Mouse (Mus musculus) lung, embryonic 16.5 days (tissue): Measurements from ENCODE around the gene Araf. TPM values are rescaled to one million over a fixed set of nuclear protein-coding genes. Genes with fewer than 3 reads are reported as not detected.
"Not testable (repeated sequence)": the region's sequence is repeated elsewhere in the genome, so short reads cannot be mapped to it uniquely, and the experiment has no call there.

Experiments used
- ATAC-seq: fragments of 200-750 bp; cut with Nextera tagmentation; 2 replicates; pipeline ENCODE4 v1.8.0; 2017; ENCODE audit warnings: low read depth, mild to moderate bottlenecking, moderate library complexity
- H3K27ac ChIP-seq: fragments of 300-500 bp; sonication (generic); 2 replicates; pipeline ENCODE4 v1.5.1; 2014; ENCODE audit warnings: mild to moderate bottlenecking, control low read depth, low read length
- H3K27me3 ChIP-seq: fragments of 300-500 bp; sonication (generic); 2 replicates; pipeline ENCODE4 v1.6.1; 2014; ENCODE audit warnings: low read depth, low read length, mixed read lengths; ENCODE audit not compliant: control insufficient read depth, insufficient read depth
- H3K36me3 ChIP-seq: fragments of 300-500 bp; sonication (generic); 2 replicates; pipeline ENCODE4 v1.6.1; 2014; ENCODE audit warnings: low read length; ENCODE audit not compliant: control insufficient read depth, insufficient read depth
- H3K4me1 ChIP-seq: fragments of 300-500 bp; sonication (generic); replicated peaks from 2 replicates; pipeline ENCODE4 v1.6.1; 2014; ENCODE audit warnings: low read length, mixed read lengths; ENCODE audit not compliant: control insufficient read depth, insufficient read depth
- H3K4me2 ChIP-seq: fragments of 300-500 bp; sonication (generic); 2 replicates; pipeline ENCODE4 v1.6.1; 2014; ENCODE audit warnings: low read depth, low read length, control low read depth
- H3K4me3 ChIP-seq: fragments of 300-500 bp; sonication (generic); 2 replicates; pipeline ENCODE4 v1.5.1; 2014; ENCODE audit warnings: mild to moderate bottlenecking, low read length, control low read depth
- H3K9ac ChIP-seq: fragments of 300-500 bp; sonication (generic); 2 replicates; pipeline ENCODE4 v1.6.1; 2014; ENCODE audit warnings: low read length, control low read depth
- H3K9me3 ChIP-seq: fragments of 300-500 bp; sonication (generic); 2 replicates; pipeline ENCODE4 v1.6.1; 2016; ENCODE audit warnings: low read length; ENCODE audit not compliant: control insufficient read depth
- WGBS: fragments of 180-500 bp; shearing (Covaris S2); extraction: QIAGEN DNeasy Blood & Tissue Kit; methylation state at CpG from one replicate; pipeline ENCODE4 v1.1.7; 2014; 5-methylcytosine and 5-hydroxymethylcytosine counted together
- polyA plus RNA-seq: library from polyadenylated mRNA; unstranded; fragments of >200 nt; fragmentation: Nextera tagmentation; extraction: Ambion mirVana; gene quantifications from 2 replicates; pipeline ENCODE4 v1.2.1, GENCODE M21; 2015

Araf gene
- polyA plus RNA-seq, 1 experiment from 2014 or later, result 107 TPM

- Histone ChIP-seq H3K4me2 (no peak overlapping the region), H3K27me3 (no peaks in the 10 kb centered on the region), H3K9ac (no peak overlapping the region), H3K9me3 (no peaks in the 10 kb centered on the region), H3K4me1 (no peaks in the 10 kb centered on the region), H3K36me3 (no peaks in the 10 kb centered on the region), H3K27ac (no peak overlapping the region), H3K4me3 (no peak overlapping the region)
- whole genome bisulfite sequencing, result 56% methylated on average over 7 of the region's 7 CpGs
- ATAC-seq, result no peak
These were observed 4.4 kb upstream of the Araf start for GRCm38 (mm10) chrX:20793230-20793629.

- Histone ChIP-seq H3K27me3 (no peaks in the 10 kb centered on the region), H3K4me3 (no peak overlapping the region), H3K27ac (no peak overlapping the region), H3K4me1 (no peaks in the 10 kb centered on the region), H3K36me3 (no peaks in the 10 kb centered on the region), H3K9me3 (no peaks in the 10 kb centered on the region), H3K4me2 (no peak overlapping the region), H3K9ac (no peak overlapping the region)
- 29% methylated on average over 5 of the region's 5 CpGs for WGBS
- no peak for ATAC-seq
These were observed 3.4 kb upstream of the Araf start for GRCm38 (mm10) chrX:20794229-20794628.

GRCm38 (mm10) chrX:20798141-20798796, 655 bp downstream of the Araf start:
- ATAC-seq, result peak; percentile 99
- peak overlapping the region; percentile 84 for H3K27ac ChIP-seq
- H3K9ac ChIP-seq, result peak overlapping the region; percentile 64
- H3K4me3 ChIP-seq, result peak overlapping the region; percentile 52
- 10% methylated on average over 19 of the region's 21 CpGs for WGBS
- peak overlapping the region; percentile 59 for H3K4me2 ChIP-seq
- no peaks in the 10 kb centered on the region for H3K27me3 ChIP-seq
- H3K4me1 ChIP-seq, result no peaks in the 10 kb centered on the region
- no peaks in the 10 kb centered on the region for H3K9me3 ChIP-seq
- no peaks in the 10 kb centered on the region for H3K36me3 ChIP-seq

- Histone ChIP-seq H3K27ac (peak overlapping the region; percentile 84), H3K9ac (peak overlapping the region; percentile 64), H3K4me1 (no peaks in the 10 kb centered on the region), H3K27me3 (no peaks in the 10 kb centered on the region), H3K36me3 (no peaks in the 10 kb centered on the region), H3K4me2 (peak overlapping the region; percentile 59), H3K4me3 (peak overlapping the region; percentile 52), H3K9me3 (no peaks in the 10 kb centered on the region)
- ATAC-seq, result peak; percentile 28
- 20% methylated on average over 7 of the region's 7 CpGs for WGBS
These were observed 1.2 kb downstream of the Araf start for GRCm38 (mm10) chrX:20798797-20799147.

- H3K27ac ChIP-seq, result no peak overlapping the region
- no peaks in the 10 kb centered on the region for H3K4me1 ChIP-seq
- H3K27me3 ChIP-seq, result no peaks in the 10 kb centered on the region
- 62% methylated on average over 2 of the region's 2 CpGs for WGBS
- H3K36me3 ChIP-seq, result no peaks in the 10 kb centered on the region
- no peak overlapping the region for H3K4me2 ChIP-seq
- no peak overlapping the region for H3K4me3 ChIP-seq
- no peak overlapping the region for H3K9ac ChIP-seq
- no peaks in the 10 kb centered on the region for H3K9me3 ChIP-seq
- ATAC-seq, result no peak
These were observed 3.8 kb downstream of the Araf start for GRCm38 (mm10) chrX:20801456-20801855.

GRCm38 (mm10) chrX:20804301-20804700, 6.7 kb downstream of the Araf start:
- H3K4me1 ChIP-seq, H3K4me3 ChIP-seq, H3K27me3 ChIP-seq, H3K27ac ChIP-seq, ATAC-seq, H3K4me2 ChIP-seq, H3K36me3 ChIP-seq, H3K9ac ChIP-seq, H3K9me3 ChIP-seq: not testable (repeated sequence)
- 45% methylated on average over 1 of the region's 1 CpGs for WGBS

GRCm38 (mm10) chrX:20806295-20806694, 8.7 kb downstream of the Araf start:
- WGBS, result 65% methylated on average over 1 of the region's 1 CpGs
- Histone ChIP-seq H3K4me3 (no peak overlapping the region), H3K9me3 (no peaks in the 10 kb centered on the region), H3K4me1 (no peaks in the 10 kb centered on the region), H3K4me2 (no peak overlapping the region), H3K27me3 (no peaks in the 10 kb centered on the region), H3K36me3 (no peaks in the 10 kb centered on the region), H3K9ac (no peak overlapping the region), H3K27ac (no peak overlapping the region)
- ATAC-seq, result no peak

GRCm38 (mm10) chrX:20816974-20817373, 19.4 kb downstream of the Araf start:
- Histone ChIP-seq H3K27ac (no peak overlapping the region), H3K9ac (no peak overlapping the region), H3K9me3 (no peaks in the 10 kb centered on the region), H3K36me3 (no peaks in the 10 kb centered on the region), H3K4me3 (no peak overlapping the region), H3K4me2 (no peak overlapping the region), H3K4me1 (no peaks in the 10 kb centered on the region), H3K27me3 (no peaks in the 10 kb centered on the region)
- no peak for ATAC-seq
- WGBS, result 65% methylated on average over 6 of the region's 6 CpGs

- 13% methylated on average over 19 of the region's 19 CpGs for WGBS
- Histone ChIP-seq H3K36me3 (no peaks in the 10 kb centered on the region), H3K9ac (peak overlapping the region; percentile 59), H3K27me3 (no peaks in the 10 kb centered on the region), H3K27ac (peak overlapping the region; percentile 17; the same call in 1 of the 2 replicates), H3K4me1 (no peaks in the 10 kb centered on the region), H3K4me2 (peak overlapping the region; percentile 68), H3K4me3 (peak overlapping the region; percentile 46), H3K9me3 (no peaks in the 10 kb centered on the region)
- peak; percentile 94 for ATAC-seq
These were observed 21.6 kb downstream of the Araf start for GRCm38 (mm10) chrX:20819204-20819628.
